Mouse (Mus musculus) embryonic facial prominence, embryonic 15.5 days (tissue): ENCODE data around the gene Ebp. TPM values are rescaled to one million over a fixed set of nuclear protein-coding genes. Genes with fewer than 3 reads are reported as not detected.
A peak's percentile ranks its signal among the peaks of the same experiment; 100 is the strongest.

Experiments
- ATAC-seq: fragments of 200-750 bp; cut with Nextera tagmentation; 2 replicates; pipeline ENCODE4 v1.8.0; 2017; ENCODE audit warnings: low read depth, moderate TSS enrichment; ENCODE audit not compliant: insufficient number of reproducible peaks, low FRiP score, low TSS enrichment
- H3K27ac ChIP-seq: fragments of 300-500 bp; sonication (generic); replicated peaks from 2 replicates; pipeline ENCODE4 v1.5.1; 2015; ENCODE audit warnings: mild to moderate bottlenecking, inconsistent platforms
- H3K27me3 ChIP-seq: fragments of 300-500 bp; sonication (generic); 2 replicates; pipeline ENCODE4 v1.6.1; 2015; ENCODE audit warnings: inconsistent platforms
- H3K36me3 ChIP-seq: fragments of 300-500 bp; sonication (generic); 2 replicates; pipeline ENCODE4 v1.6.1; 2015; ENCODE audit warnings: mild to moderate bottlenecking, inconsistent platforms
- H3K4me1 ChIP-seq: fragments of 300-500 bp; sonication (generic); 2 replicates; pipeline ENCODE4 v1.6.1; 2015; ENCODE audit warnings: inconsistent platforms
- H3K4me2 ChIP-seq: fragments of 300-500 bp; sonication (generic); replicated peaks from 2 replicates; pipeline ENCODE4 v1.6.1; 2015; ENCODE audit warnings: mild to moderate bottlenecking, inconsistent platforms
- H3K4me3 ChIP-seq: fragments of 300-500 bp; sonication (generic); replicated peaks from 2 replicates; pipeline ENCODE4 v1.5.1; 2015; ENCODE audit warnings: mild to moderate bottlenecking, inconsistent platforms
- H3K9ac ChIP-seq: fragments of 300-500 bp; sonication (generic); 2 replicates; pipeline ENCODE4 v1.6.1; 2015; ENCODE audit warnings: inconsistent platforms
- H3K9me3 ChIP-seq: fragments of 300-500 bp; sonication (generic); replicated peaks from 2 replicates; pipeline ENCODE4 v1.6.1; 2016; ENCODE audit warnings: inconsistent platforms
- WGBS: fragments of 180-500 bp; shearing (Covaris S2); methylation state at CpG from one replicate; pipeline ENCODE4 v1.1.7; 2015; 5-methylcytosine and 5-hydroxymethylcytosine counted together
- polyA plus RNA-seq: library from polyadenylated mRNA; unstranded; fragments of >200 nt; fragmentation: Nextera tagmentation; extraction: Ambion mirVana; gene quantifications from 2 replicates; pipeline ENCODE4 v1.2.1, GENCODE M21; 2015

The Ebp gene
- polyA plus RNA-seq, 1 experiment from 2014 or later: 48.6 TPM

GRCm38 (mm10) chrX:8211490-8212207 is 18.3 kb upstream of the Ebp start:
- H3K4me2 ChIP-seq: no peak overlapping the region
- 77% methylated on average over 7 of the region's 7 CpGs for WGBS
- ATAC-seq: no peak

GRCm38 (mm10) chrX:8209720-8210119 is 16.4 kb upstream of the Ebp start:
- H3K4me2 ChIP-seq: no peak overlapping the region
- H3K9me3 ChIP-seq: no peaks in the 10 kb centered on the region
- no peak overlapping the region for H3K4me3 ChIP-seq
- no peak overlapping the region for H3K9ac ChIP-seq
- H3K27ac ChIP-seq: no peak overlapping the region
- no peaks in the 10 kb centered on the region for H3K27me3 ChIP-seq
- ATAC-seq: no peak
- WGBS: 48% methylated on average over 2 of the region's 2 CpGs
- H3K36me3 ChIP-seq: no peaks in the 10 kb centered on the region
- H3K4me1 ChIP-seq: no peaks in the 10 kb centered on the region

More at GRCm38 (mm10) chrX:8211490-8212207, 18.3 kb upstream of the Ebp start:
- no peaks in the 10 kb centered on the region for H3K27me3 ChIP-seq
- no peaks in the 10 kb centered on the region for H3K36me3 ChIP-seq
- H3K9ac ChIP-seq: no peak overlapping the region
- no peak overlapping the region for H3K27ac ChIP-seq
- no peak overlapping the region for H3K4me3 ChIP-seq
- no peaks in the 10 kb centered on the region for H3K4me1 ChIP-seq
- H3K9me3 ChIP-seq: no peaks in the 10 kb centered on the region

- H3K27ac ChIP-seq: no peak overlapping the region
- H3K4me3 ChIP-seq: no peak overlapping the region
- no peak for ATAC-seq
- no peak overlapping the region for H3K9ac ChIP-seq
- H3K36me3 ChIP-seq: no peaks in the 10 kb centered on the region
- WGBS: 28% methylated on average over 4 of the region's 4 CpGs
- H3K27me3 ChIP-seq: no peaks in the 10 kb centered on the region
- no peaks in the 10 kb centered on the region for H3K4me1 ChIP-seq
- H3K9me3 ChIP-seq: no peaks in the 10 kb centered on the region
- peak overlapping the region; percentile 64; the same call in 1 of the 2 replicates for H3K4me2 ChIP-seq
Measured at GRCm38 (mm10) chrX:8207224-8207623, 13.9 kb upstream of the Ebp start.

DNA sequence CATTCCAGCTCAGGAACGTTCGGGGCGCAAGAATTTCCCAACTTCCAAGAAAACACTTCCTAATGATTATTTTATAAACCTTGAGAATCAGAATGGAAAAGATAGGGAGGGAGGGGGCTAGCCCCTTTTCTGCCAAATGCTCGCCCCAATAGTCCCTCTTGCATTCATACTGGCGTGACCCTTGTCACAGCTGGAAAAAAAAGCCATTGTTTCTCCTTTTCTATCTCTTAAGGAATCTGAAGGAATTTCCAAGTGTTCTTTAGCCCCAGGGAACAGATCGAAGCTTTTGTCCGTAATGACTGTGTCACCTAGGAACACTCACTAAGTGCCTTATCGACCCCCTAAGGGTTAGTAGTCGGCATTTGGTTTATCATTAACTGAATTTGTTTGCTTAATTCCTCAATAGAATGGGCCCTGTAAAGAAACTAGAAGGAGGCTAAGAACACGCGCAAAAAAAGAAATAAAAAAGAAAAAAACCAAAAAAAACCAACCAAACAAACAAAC is 13.4 kb upstream of the Ebp start:
- Histone ChIP-seq H3K36me3 (no peaks in the 10 kb centered on the region), H3K4me2 (peak overlapping the region; percentile 64), H3K27ac (no peak overlapping the region), H3K4me1 (no peaks in the 10 kb centered on the region), H3K4me3 (peak overlapping the region; percentile 55), H3K9me3 (no peaks in the 10 kb centered on the region), H3K9ac (no peak overlapping the region), H3K27me3 (no peaks in the 10 kb centered on the region)
- 17% methylated on average over 11 of the region's 11 CpGs for WGBS
- ATAC-seq: no peak

DNA sequence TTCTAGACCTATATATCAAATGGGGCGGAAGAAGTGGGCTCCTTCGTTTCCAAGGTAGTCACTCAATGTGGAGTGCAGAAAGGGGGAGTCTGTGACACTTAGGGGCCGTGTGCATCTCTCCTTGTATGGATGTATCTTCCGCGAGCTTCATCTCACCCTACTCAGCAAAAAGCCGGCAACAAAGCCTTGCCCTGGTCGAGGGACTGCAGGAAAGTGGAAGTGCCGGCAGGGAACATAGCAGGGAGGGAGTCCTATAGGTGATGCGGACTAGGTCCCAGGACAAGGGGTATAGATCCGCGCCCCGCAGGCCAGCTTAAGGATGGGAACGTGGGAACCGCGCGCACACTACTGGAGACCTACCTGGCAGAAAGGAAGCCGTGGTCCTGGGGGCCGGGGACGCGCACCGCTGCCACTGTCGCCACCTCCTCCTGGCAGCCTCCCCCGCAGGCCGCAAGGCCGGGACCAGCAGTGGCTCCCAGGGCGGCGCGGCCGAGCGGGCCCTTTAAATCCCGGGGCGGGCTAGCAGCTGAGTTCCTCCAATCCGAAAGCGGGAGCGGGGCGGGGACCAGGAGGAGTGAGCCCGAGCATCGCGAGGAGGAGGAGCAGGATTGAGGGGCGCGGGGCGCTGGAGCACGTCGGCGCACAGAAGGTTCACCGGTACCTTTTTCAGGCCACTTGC is 12.8 kb upstream of the Ebp start, which contains the start of gene Porcn:
TSS of gene Porcn (minus strand) at position 511 of the 679 bp plus-strand sequence.
- 9% methylated on average over 45 of the region's 46 CpGs for WGBS
- peak within 1 kb of the TSS; percentile 21; the same call in 1 of the 2 replicates for H3K9ac ChIP-seq
- no peak within 1 kb of the TSS for H3K27ac ChIP-seq
- peak within 1 kb of the TSS; percentile 64 for H3K4me2 ChIP-seq
- H3K9me3 ChIP-seq: no peaks in the 10 kb centered on the region
- H3K4me1 ChIP-seq: no peaks in the 10 kb centered on the region
- ATAC-seq: peak; percentile 89
- H3K27me3 ChIP-seq: no peaks in the 10 kb centered on the region
- peak within 1 kb of the TSS; percentile 55 for H3K4me3 ChIP-seq
- no peaks in the 10 kb centered on the region for H3K36me3 ChIP-seq

GRCm38 (mm10) chrX:8205551-8205950 is 12.2 kb upstream of the Ebp start:
- no peaks in the 10 kb centered on the region for H3K27me3 ChIP-seq
- H3K36me3 ChIP-seq: no peaks in the 10 kb centered on the region
- no peaks in the 10 kb centered on the region for H3K4me1 ChIP-seq
- 39% methylated on average over 7 of the region's 7 CpGs for WGBS
- H3K27ac ChIP-seq: no peak overlapping the region
- H3K4me3 ChIP-seq: peak overlapping the region; percentile 55
- H3K9ac ChIP-seq: no peak overlapping the region
- peak overlapping the region; percentile 64 for H3K4me2 ChIP-seq
- H3K9me3 ChIP-seq: no peaks in the 10 kb centered on the region
- no peak for ATAC-seq

DNA sequence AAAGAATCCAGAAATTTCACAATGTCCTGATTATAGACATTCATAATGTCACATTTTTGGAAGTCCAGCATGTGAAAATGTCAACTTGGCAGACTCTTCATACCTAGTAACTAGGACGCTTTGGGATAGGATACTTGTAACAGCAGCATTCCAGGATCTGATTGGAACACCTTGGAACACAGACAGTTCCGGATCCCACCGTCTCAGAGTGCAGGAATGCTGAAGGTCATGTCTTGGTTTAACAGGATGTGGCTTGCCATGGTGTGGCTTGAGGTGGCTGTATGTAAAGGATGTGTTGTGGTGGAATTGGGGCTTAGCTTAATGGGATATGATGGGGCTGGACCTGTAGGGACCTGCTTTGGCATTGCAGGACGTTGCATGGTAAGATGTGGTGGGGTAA is 11.8 kb upstream of the Ebp start:
- Histone ChIP-seq H3K9ac (no peak overlapping the region), H3K36me3 (no peaks in the 10 kb centered on the region), H3K27me3 (no peaks in the 10 kb centered on the region), H3K9me3 (no peaks in the 10 kb centered on the region), H3K4me1 (no peaks in the 10 kb centered on the region), H3K4me3 (no peak overlapping the region), H3K4me2 (no peak overlapping the region), H3K27ac (no peak overlapping the region)
- WGBS: 64% methylated on average over 4 of the region's 4 CpGs
- no peak for ATAC-seq

- Histone ChIP-seq H3K4me2 (no peak overlapping the region), H3K4me1 (no peaks in the 10 kb centered on the region), H3K27me3 (no peaks in the 10 kb centered on the region), H3K4me3 (no peak overlapping the region), H3K27ac (no peak overlapping the region), H3K36me3 (no peaks in the 10 kb centered on the region), H3K9me3 (no peaks in the 10 kb centered on the region), H3K9ac (no peak overlapping the region)
- ATAC-seq: no peak
- 77% methylated on average over 10 of the region's 10 CpGs for WGBS
Measured at GRCm38 (mm10) chrX:8204076-8204475, 10.8 kb upstream of the Ebp start.

DNA sequence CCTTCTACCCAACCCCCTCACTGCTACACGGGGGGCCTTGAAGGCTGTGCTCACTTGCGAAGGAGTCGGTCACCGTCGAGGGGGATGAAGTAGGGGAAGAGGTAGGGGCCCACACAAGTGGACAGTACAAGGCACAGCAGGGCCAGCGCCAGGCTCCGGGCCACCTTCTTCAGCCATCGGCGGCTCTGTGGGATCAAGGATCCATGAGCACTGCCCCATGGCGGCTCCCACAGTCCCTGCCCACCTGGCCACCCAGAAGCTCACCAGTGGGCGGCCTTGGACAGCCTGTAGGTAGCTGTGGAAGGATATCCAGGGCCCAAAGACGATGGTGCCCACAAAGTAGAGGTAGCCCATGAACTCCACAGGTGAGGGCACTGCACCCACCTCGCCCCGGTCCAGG is 9.8 kb upstream of the Ebp start:
- Histone ChIP-seq H3K4me2 (no peak overlapping the region), H3K36me3 (no peaks in the 10 kb centered on the region), H3K9me3 (no peaks in the 10 kb centered on the region), H3K27ac (no peak overlapping the region), H3K4me3 (no peak overlapping the region), H3K4me1 (no peaks in the 10 kb centered on the region), H3K9ac (no peak overlapping the region), H3K27me3 (no peaks in the 10 kb centered on the region)
- no peak for ATAC-seq
- 92% methylated on average over 14 of the region's 14 CpGs for WGBS

- peak; percentile 98 for ATAC-seq
- H3K4me2 ChIP-seq: peak overlapping the region; percentile 49
- H3K27me3 ChIP-seq: no peaks in the 10 kb centered on the region
- peak overlapping the region; percentile 58 for H3K4me3 ChIP-seq
- no peaks in the 10 kb centered on the region for H3K36me3 ChIP-seq
- 14% methylated on average over 38 of the region's 38 CpGs for WGBS
- no peaks in the 10 kb centered on the region for H3K4me1 ChIP-seq
- no peaks in the 10 kb centered on the region for H3K9me3 ChIP-seq
- peak overlapping the region; percentile 47 for H3K9ac ChIP-seq
- no peak overlapping the region for H3K27ac ChIP-seq
Measured at GRCm38 (mm10) chrX:8192640-8193418, 483 bp downstream of the Ebp start.

GRCm38 (mm10) chrX:8192126-8192639 is 1.1 kb downstream of the Ebp start:
- Histone ChIP-seq H3K9ac (peak overlapping the region; percentile 47), H3K27me3 (no peaks in the 10 kb centered on the region), H3K4me2 (peak overlapping the region; percentile 49), H3K4me1 (no peaks in the 10 kb centered on the region), H3K4me3 (peak overlapping the region; percentile 58), H3K27ac (no peak overlapping the region), H3K9me3 (no peaks in the 10 kb centered on the region), H3K36me3 (no peaks in the 10 kb centered on the region)
- 19% methylated on average over 13 of the region's 13 CpGs for WGBS
- ATAC-seq: no peak
